Mouse (Mus musculus): ENCODE results near the gene Platr17. TPM values are rescaled to one million over a fixed set of nuclear protein-coding genes. Genes with fewer than 3 reads are reported as not detected.

Gene Platr17
- polyA plus RNA-seq, 1 experiment, result not detected

GRCm38 (mm10) chr17:33913905-33914304 lies 9.0 kb downstream of the Platr17 start:
- TF ChIP-seq CTCF (IDR thresholded peaks at IDR 0.05; ENCODE audit: control insufficient read depth, insufficient read depth, insufficient replicate concordance, low read depth, low read length), result no peak
- no peak for TF ChIP-seq POLR2A (IDR thresholded peaks at IDR 0.05; ENCODE audit: control insufficient read depth, low read depth, low read length)
- H3K27ac ChIP-seq (ENCODE audit: control insufficient read depth, insufficient read depth, low read depth, low read length), result peak overlapping the region; percentile 14
- no peaks in the 10 kb centered on the region for H3K27me3 ChIP-seq (ENCODE audit: control insufficient read depth, insufficient read depth, low read length)
- H3K36me3 ChIP-seq (ENCODE audit: control insufficient read depth, insufficient read depth, low read length), result peaks cover 14% of the 10 kb centered on the region
- peak overlapping the region; percentile 90 for H3K4me3 ChIP-seq (ENCODE audit: control insufficient read depth, low read depth, low read length)
- H3K4me1 ChIP-seq (ENCODE audit: control insufficient read depth, insufficient read depth, low read length), result peaks cover 38% of the 10 kb centered on the region

- H3K4me3 ChIP-seq (ENCODE audit: control insufficient read depth, low read depth, low read length), result peak overlapping the region; percentile 90
- TF ChIP-seq POLR2A (IDR thresholded peaks at IDR 0.05; ENCODE audit: control insufficient read depth, low read depth, low read length) (no peak), CTCF (IDR thresholded peaks at IDR 0.05; ENCODE audit: control insufficient read depth, insufficient read depth, insufficient replicate concordance, low read depth, low read length) (no peak)
- peaks cover 14% of the 10 kb centered on the region for H3K36me3 ChIP-seq (ENCODE audit: control insufficient read depth, insufficient read depth, low read length)
- no peaks in the 10 kb centered on the region for H3K27me3 ChIP-seq (ENCODE audit: control insufficient read depth, insufficient read depth, low read length)
- peaks cover 47% of the 10 kb centered on the region for H3K4me1 ChIP-seq (ENCODE audit: control insufficient read depth, insufficient read depth, low read length)
- peak overlapping the region; percentile 87 for H3K27ac ChIP-seq (ENCODE audit: control insufficient read depth, insufficient read depth, low read depth, low read length)
Observed at GRCm38 (mm10) chr17:33914969-33915391, 10.0 kb downstream of the Platr17 start.

- peaks cover 11% of the 10 kb centered on the region for H3K36me3 ChIP-seq (ENCODE audit: control insufficient read depth, insufficient read depth, low read length)
- peak within 1 kb of the TSS; percentile 87 for H3K27ac ChIP-seq (ENCODE audit: control insufficient read depth, insufficient read depth, low read depth, low read length)
- H3K4me1 ChIP-seq (ENCODE audit: control insufficient read depth, insufficient read depth, low read length), result peaks cover 47% of the 10 kb centered on the region
- no peak for TF ChIP-seq CTCF (IDR thresholded peaks at IDR 0.05; ENCODE audit: control insufficient read depth, insufficient read depth, insufficient replicate concordance, low read depth, low read length)
- peak; percentile 11; the same call in 1 of the 2 replicates for TF ChIP-seq POLR2A (IDR thresholded peaks at IDR 0.05; ENCODE audit: control insufficient read depth, low read depth, low read length)
- H3K27me3 ChIP-seq (ENCODE audit: control insufficient read depth, insufficient read depth, low read length), result no peaks in the 10 kb centered on the region
- peak within 1 kb of the TSS; percentile 92 for H3K4me3 ChIP-seq (ENCODE audit: control insufficient read depth, low read depth, low read length)
Observed at GRCm38 (mm10) chr17:33915671-33916250, 10.8 kb downstream of the Platr17 start, which contains the start of the genes Tapbp and Zbtb22. TSS of gene Tapbp (plus strand) at chr17:33915899. TSS of gene Zbtb22 (plus strand) at chr17:33915904.

DNA sequence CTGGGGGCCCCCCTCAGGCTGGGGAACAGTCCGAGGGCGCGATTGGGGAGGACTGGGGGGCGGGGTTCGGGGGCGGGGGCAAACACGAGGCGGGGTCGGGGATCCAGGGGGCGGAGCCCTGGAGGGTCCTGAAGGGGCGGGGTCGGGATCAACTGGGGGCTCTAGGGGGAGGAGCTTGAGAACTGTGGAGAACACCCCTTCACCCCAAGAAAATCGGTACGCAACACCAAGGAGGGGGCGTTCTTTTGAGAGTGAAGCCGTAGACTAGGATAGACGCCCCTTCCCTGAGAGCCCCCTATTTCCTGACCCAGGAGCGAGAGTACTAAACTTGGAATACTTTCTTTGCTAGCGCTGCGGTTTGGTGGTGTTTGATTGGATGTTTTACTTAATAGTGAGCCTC lies 11.4 kb downstream of the Platr17 start:
- H3K36me3 ChIP-seq (ENCODE audit: control insufficient read depth, insufficient read depth, low read length), result peaks cover 8% of the 10 kb centered on the region
- no peak for TF ChIP-seq POLR2A (IDR thresholded peaks at IDR 0.05; ENCODE audit: control insufficient read depth, low read depth, low read length)
- TF ChIP-seq CTCF (IDR thresholded peaks at IDR 0.05; ENCODE audit: control insufficient read depth, insufficient read depth, insufficient replicate concordance, low read depth, low read length), result no peak

GRCm38 (mm10) chr17:33916847-33917655 lies 12.1 kb downstream of the Platr17 start:
- Histone ChIP-seq H3K4me3 (ENCODE audit: control insufficient read depth, low read depth, low read length) (peak overlapping the region; percentile 92), H3K36me3 (ENCODE audit: control insufficient read depth, insufficient read depth, low read length) (peaks cover 6% of the 10 kb centered on the region), H3K27me3 (ENCODE audit: control insufficient read depth, insufficient read depth, low read length) (no peaks in the 10 kb centered on the region), H3K27ac (ENCODE audit: control insufficient read depth, insufficient read depth, low read depth, low read length) (peak overlapping the region; percentile 83), H3K4me1 (ENCODE audit: control insufficient read depth, insufficient read depth, low read length) (peaks cover 45% of the 10 kb centered on the region)
- no peak; the same call in 1 of the 2 replicates for TF ChIP-seq POLR2A (IDR thresholded peaks at IDR 0.05; ENCODE audit: control insufficient read depth, low read depth, low read length)
- TF ChIP-seq CTCF (IDR thresholded peaks at IDR 0.05; ENCODE audit: control insufficient read depth, insufficient read depth, insufficient replicate concordance, low read depth, low read length), result 0 out of 2 replicates have a peak, but pooled peaks have one; percentile 0

More for the DNA sequence above, 11.4 kb downstream of the Platr17 start:
- peaks cover 47% of the 10 kb centered on the region for H3K4me1 ChIP-seq (ENCODE audit: control insufficient read depth, insufficient read depth, low read length)
- peak overlapping the region; percentile 83 for H3K27ac ChIP-seq (ENCODE audit: control insufficient read depth, insufficient read depth, low read depth, low read length)
- no peaks in the 10 kb centered on the region for H3K27me3 ChIP-seq (ENCODE audit: control insufficient read depth, insufficient read depth, low read length)
- H3K4me3 ChIP-seq (ENCODE audit: control insufficient read depth, low read depth, low read length), result peak overlapping the region; percentile 92

- no peak for TF ChIP-seq CTCF (IDR thresholded peaks at IDR 0.05; ENCODE audit: control insufficient read depth, insufficient read depth, insufficient replicate concordance, low read depth, low read length)
- no peak for TF ChIP-seq POLR2A (IDR thresholded peaks at IDR 0.05; ENCODE audit: control insufficient read depth, low read depth, low read length)
- H3K4me1 ChIP-seq (ENCODE audit: control insufficient read depth, insufficient read depth, low read length), result peaks cover 43% of the 10 kb centered on the region
- H3K27me3 ChIP-seq (ENCODE audit: control insufficient read depth, insufficient read depth, low read length), result no peaks in the 10 kb centered on the region
- peak overlapping the region; percentile 19; the same call in 1 of the 2 replicates for H3K27ac ChIP-seq (ENCODE audit: control insufficient read depth, insufficient read depth, low read depth, low read length)
- H3K36me3 ChIP-seq (ENCODE audit: control insufficient read depth, insufficient read depth, low read length), result peaks cover 4% of the 10 kb centered on the region; the same call in 1 of the 2 replicates
- peak overlapping the region; percentile 92 for H3K4me3 ChIP-seq (ENCODE audit: control insufficient read depth, low read depth, low read length)
Observed at GRCm38 (mm10) chr17:33917656-33918292, 12.8 kb downstream of the Platr17 start.

All from testis, adult 2 months (tissue).